Mouse (Mus musculus): Measurements from ENCODE around the gene Spryd3.

Gene Spryd3

DNA sequence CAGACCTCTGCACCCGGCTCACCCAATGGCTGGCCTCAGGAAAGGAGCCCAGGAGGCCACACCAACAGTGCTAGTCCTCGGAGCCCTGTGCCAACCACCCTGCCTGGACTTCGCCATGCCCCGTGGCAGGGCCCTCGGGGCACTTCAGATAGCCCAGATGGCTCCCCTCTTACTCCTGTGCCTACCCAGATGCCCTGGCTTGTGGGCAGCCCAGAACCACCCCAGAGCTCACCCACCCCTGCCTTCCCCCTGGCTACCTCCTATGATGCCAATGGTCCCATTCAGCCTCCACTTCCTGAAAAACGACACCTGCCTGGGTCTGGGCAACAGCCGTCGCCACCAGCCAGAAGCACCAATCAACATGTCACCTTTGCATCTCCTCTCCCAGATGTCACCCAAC lies 23.2 kb downstream of the Spryd3 start:
- DNase-seq (ENCODE audit: low read depth): no peak

DNA sequence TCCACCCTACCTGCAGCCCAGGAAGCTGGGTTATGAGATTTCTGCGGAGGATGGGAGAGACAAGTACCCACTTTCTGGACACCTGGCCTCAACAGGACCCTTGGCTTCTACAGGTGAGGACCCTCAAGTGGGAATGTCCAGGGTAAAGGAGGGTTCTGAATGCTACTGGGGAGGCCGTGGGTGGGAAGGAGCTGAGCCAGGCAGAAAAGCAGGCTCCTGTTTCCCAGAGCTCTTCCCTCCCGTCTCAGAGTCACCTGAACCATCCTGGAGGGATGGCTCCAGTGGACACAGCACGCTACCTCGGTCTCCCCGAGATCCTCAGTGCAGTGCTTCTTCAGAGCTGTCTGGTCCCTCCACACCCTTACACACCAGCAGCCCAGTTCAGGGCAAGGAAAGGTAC lies 23.9 kb downstream of the Spryd3 start:
- no peak for DNase-seq (ENCODE audit: low read depth)

DNA sequence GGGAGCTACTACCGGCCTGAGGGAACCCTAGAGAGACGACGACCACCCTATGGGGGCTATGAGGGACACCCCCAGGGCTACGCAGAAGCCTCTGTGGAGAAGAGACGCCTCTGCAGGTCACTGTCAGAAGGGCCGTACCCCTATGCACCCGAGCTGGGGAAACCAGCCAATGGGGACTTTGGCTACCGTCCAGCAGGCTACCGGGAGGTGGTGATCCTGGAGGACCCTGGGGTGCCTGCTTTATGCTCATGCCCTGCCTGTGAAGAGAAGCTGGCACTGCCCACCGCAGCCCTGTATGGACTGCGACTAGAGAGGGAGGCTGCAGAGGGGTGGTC lies 24.6 kb downstream of the Spryd3 start:
- DNase-seq (ENCODE audit: low read depth): no peak

DNA sequence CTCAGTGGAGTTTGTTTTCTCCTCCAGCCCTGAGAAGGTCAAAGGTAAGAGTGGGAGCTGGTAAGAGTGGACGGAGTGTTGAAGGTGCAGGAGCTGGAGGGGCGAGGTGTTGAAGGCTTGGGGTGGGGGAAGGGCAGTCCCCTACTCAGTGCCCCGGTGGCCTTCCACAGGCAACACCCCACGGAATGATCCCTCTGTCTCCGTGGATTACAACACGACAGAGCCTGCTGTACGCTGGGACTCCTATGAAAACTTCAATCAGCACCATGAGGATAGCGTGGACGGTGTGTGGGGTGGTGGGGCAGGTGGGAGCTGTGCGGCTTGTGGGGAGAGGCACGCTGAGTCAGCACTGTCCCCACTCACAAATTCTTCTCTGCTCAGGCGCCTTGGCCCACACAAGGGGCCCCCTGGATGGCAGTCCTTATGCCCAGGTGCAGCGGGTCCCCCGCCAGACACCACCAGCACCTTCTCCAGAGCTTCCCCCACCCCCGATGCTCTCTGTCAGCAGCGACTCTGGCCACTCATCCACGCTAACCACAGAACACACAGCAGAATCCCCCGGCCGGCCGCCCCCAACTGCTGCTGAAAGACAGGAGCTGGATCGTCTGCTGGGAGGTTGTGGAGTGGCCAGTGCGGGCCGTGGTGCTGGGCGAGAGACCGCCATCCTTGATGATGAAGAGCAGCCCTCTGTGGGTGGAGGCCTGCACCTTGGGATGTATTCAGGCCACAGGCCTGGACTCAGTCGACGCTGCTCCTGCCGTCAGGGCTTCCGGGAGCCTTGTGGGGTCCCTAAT lies 25.1 kb downstream of the Spryd3 start:
- no peak for DNase-seq (ENCODE audit: low read depth)

DNA sequence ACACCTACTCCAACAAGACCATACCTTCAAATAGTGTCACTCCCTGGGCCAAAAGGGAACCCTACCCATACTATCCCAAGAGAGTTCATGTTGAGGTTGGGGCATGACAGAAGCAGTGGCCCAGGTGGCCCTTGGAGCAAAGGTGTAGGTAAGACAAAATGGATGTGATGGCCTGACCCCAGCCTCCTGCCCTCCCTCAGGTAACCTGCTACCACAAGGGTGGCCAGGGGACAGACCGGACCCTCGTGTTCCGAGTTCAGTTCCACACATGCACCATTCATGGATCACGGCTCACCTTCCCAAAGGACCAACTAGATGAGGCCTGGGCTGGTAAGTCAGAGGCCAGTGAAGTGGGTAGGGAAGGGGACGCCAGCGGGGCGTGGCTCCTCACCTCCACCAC lies 25.8 kb downstream of the Spryd3 start:
- no peak for DNase-seq (ENCODE audit: low read depth)

DNA sequence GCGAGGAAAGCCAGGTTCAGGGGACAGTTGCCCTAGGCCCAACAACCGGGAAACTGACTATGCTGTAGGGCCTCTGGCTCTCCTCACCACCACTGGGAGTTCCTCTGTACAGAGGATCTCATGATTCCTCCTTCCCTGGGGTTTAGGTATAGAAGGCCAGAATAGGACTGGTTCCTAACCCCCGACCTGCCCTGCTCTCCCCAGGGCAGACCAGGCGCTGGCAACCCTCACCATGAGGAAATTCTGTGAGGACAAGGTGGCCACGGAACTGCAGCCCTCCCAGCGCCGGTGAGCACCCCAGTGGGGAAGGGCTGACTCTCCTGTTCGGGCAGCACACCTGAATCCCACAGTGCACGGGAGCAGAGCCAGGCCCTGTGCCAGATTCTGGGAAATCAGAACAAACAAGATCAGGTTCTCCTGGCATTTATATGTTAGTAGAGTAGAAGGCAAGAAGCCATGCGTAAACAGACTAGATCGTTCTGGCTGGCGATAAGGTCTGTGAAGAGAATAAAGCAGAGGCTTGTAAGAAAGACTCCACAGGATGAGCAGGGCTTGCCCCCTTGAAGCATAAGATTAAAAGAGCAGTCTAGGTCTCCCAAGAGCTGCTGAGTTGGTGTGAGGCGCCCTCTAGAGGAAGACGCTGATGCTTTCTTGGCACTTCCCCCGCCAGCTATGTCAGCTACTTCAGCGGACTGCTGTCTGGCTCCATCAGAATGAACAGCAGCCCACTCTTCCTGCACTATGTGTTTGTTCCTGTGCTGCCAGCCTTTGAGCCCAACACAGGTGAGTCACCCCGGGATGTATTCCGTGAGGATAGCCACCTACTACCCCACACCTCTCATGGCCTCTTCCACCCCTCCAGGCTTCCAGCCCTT lies 27.1 kb downstream of the Spryd3 start:
- DNase-seq (ENCODE audit: low read depth): no peak

DNA sequence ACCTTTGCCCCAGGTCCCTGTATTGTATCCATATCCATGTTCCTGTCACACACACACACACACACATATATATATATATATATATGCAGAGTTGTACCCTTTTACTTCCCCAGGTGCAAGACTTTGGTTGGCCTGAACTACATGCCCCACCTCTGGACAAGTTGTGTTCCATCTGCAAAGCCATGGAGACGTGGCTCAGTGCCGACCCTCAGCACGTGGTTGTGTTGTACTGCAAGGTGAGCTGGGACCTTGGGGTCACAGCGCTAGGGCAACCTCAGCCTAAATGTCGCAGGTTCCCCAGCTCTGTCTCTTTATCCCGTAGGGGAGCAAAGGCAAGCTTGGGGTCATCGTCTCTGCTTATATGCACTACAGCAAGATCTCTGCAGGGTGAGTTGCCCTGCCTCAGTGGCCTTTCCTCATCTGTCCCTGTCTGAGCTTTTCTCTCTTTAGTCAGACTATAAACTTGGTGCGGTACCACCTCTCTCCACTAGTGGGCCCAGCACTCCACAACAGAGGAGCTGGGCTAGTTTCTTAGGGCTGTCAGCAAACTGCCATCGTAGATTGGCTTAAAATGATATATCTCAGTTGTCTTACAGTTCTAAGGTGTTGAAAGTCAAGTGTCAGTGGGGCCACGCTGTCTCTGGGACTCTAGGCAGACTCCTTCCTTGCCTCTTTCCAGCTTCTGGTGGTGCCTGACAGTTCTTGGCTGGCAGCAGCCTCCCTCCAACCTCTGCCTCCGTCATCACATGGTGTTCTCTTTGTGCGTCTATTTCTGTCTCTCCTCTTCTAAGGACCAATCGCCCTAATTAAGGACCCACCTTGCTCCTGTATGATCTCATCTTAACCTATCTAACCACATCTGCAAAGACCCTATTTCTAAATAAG lies 28.1 kb downstream of the Spryd3 start:
- no peak for DNase-seq (ENCODE audit: low read depth)

DNA sequence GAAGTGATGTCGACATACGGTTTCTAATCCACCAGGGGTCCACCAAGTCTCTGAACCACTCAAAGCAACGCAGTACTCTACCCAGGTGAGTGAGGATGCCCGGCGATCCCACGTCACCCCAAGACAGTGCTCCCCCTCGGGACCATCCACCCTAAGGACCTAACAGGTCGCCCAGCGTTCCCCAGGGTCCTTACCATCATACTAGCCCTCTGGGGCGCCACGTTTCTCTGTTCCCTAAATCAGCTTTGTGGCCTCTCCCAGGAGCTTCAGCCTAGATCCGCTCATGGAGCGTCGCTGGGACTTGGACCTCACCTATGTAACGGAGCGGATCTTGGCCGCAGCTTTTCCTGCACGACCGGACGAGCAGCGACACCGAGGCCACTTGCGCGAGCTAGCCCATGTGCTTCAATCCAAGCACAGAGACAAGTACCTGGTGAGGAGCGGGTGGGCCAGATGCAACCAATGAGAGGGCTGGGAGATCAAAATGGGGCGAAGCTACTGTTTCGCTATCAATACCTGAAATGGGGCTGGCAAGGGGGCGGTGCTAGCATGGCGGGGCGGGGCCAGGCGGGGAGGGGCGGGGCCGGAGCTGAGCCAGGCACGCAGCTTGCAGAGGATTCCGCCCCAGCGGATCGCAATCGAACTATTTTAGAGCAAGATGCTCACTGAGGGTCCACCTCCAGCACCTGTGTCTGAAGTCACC lies 29.1 kb downstream of the Spryd3 start:
- DNase-seq (ENCODE audit: low read depth): no peak

- no peak for DNase-seq (ENCODE audit: low read depth)
These were observed 30.0 kb downstream of the Spryd3 start for GRCm38 (mm10) chr15:102105764-102106730.

DNA sequence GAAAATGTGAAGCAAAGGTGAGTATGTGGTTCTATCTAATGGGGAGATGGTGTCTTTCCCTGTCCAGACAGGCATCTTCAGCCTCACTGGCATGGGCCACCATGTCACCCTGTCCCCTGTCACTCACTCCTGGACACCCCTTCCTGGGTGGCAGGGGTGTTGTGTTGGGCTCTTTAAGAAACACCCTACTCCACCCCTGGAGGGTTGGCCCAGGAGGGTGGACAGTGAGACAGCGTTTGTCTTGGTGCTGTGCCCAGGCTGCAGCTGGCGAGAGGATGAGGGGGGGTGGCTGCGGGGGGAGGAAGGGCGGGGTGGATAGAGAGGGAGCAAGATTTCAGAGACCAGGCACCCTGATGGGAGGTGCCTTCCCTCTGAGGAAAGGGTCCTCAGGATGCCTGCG lies 30.7 kb downstream of the Spryd3 start:
- DNase-seq (ENCODE audit: low read depth): no peak

GRCm38 (mm10) chr15:102103947-102104555 lies 32.0 kb downstream of the Spryd3 start:
- DNase-seq (ENCODE audit: low read depth): peak; percentile 79

GRCm38 (mm10) chr15:102103371-102103946 lies 32.6 kb downstream of the Spryd3 start:
- no peak for DNase-seq (ENCODE audit: low read depth)

- no peak for DNase-seq (ENCODE audit: low read depth)
These were observed 33.4 kb downstream of the Spryd3 start for GRCm38 (mm10) chr15:102102548-102103121.

DNA sequence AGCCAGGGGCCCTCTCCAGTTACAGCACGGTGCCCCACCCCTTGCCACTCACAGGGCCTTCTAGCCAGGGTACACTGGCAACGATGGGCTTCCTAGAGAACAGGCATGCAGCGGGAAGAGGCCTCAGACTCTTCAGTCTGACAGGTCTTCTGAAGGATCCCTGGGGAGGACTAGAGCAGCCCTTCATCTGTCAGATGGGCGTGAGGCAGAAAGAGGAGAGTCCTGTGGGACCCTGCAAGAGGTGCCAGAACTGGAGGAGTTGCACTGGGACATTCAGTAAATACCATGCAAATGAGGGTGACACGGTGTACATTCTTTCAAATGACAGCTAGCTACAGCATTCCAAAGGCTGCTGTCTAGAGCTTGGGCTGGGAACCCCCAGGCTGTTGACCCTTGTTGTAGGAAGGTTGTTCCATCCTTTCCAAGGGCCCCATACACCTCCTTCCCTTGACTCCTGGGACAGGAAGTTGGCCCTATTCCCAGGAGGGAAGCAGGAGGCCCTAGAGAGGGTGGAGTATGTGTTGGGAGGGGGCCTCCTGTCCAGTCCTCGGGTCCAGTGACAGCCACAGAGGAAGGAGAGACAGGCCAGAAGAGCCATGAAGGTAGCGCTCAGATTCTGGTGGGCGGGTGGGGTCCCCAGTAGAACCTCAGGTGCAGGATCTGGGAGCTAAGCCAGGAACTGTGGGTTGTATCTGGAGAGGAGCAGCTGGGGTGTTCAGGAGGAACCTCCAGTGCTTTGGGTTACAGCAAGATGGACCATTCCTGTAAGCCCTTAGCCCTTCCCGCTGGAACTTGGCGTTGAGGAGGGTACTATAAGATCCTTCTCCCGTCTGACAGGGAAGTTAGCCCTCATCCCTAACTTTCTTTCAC lies 34.1 kb downstream of the Spryd3 start:
- no peak for DNase-seq (ENCODE audit: low read depth)

DNA sequence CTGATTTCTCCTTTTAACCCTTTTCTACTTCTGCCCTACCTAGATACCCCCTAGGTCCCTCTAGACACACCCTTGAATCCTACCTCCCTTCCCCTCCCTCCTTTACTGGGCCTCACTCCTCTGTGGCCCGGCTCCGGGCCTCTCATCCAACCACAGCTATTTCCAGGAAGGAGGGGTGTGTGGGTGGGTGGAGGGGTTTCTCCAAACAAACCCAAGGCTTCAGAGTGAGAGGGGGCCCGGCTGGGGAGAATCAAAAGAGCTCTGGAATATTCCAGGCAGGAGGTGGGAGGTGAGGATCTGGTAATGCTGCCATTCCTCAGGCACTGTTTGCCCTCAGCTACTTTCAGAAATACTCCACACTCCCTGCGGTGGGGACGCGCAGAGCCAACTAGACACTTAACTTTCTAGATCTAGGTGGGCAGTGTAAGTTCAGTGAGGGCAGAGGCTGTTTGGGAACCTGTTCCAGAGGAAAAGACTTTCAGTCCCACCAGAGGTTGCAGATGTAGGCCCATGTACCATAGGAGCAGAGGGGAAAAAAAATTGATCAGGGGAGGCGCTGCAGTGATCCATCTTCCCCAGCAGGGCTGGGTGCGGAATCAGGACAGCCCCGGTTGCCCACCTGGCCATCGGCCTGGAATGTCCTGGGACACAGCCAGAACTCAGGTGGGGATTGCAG lies 34.9 kb downstream of the Spryd3 start:
- DNase-seq (ENCODE audit: low read depth): no peak

GRCm38 (mm10) chr15:102100161-102100981 lies 35.7 kb downstream of the Spryd3 start, which contains the start of gene Tns2:
Gene Tns2, plus strand, starts transcription at chr15:102100413.
- DNase-seq (ENCODE audit: low read depth): no peak

GRCm38 (mm10) chr15:102099771-102100160 lies 36.3 kb downstream of the Spryd3 start:
- DNase-seq (ENCODE audit: low read depth): no peak

All from fibroblast of lung, adult 2 months (primary cell).